Mouse (Mus musculus) liver, postnatal 0 days (tissue): ENCODE data around the gene Timm29. TPM values are rescaled to one million over a fixed set of nuclear protein-coding genes. Genes with fewer than 3 reads are reported as not detected.

Experiments used
- ATAC-seq: fragments of 200-750 bp; cut with Nextera tagmentation; 2 replicates; pipeline ENCODE4 v1.8.0; 2017; ENCODE audit warnings: mild to moderate bottlenecking, moderate library complexity
- DNase-seq: peaks from one replicate; pipeline ENCODE4 v3.0.0-alpha.2; 2016
- H3K27ac ChIP-seq: fragments of 300-500 bp; sonication (generic); 2 replicates; pipeline ENCODE4 v1.5.1; 2014; ENCODE audit warnings: antibody characterized with exemption, moderate library complexity, mild to moderate bottlenecking, low read depth
- H3K27me3 ChIP-seq: fragments of 300-500 bp; sonication (generic); 2 replicates; pipeline ENCODE4 v1.6.1; 2014; ENCODE audit warnings: low read length, control low read depth, mixed read lengths; ENCODE audit not compliant: insufficient read depth
- H3K36me3 ChIP-seq: fragments of 300-500 bp; sonication (generic); replicated peaks from 2 replicates; pipeline ENCODE4 v1.6.1; 2014; ENCODE audit warnings: mild to moderate bottlenecking, control low read depth, low read length, moderate library complexity, mixed read lengths; ENCODE audit not compliant: insufficient read depth
- H3K4me1 ChIP-seq: fragments of 300-500 bp; sonication (generic); 2 replicates; pipeline ENCODE4 v1.6.1; 2014; ENCODE audit warnings: antibody characterized with exemption, mild to moderate bottlenecking, control low read depth; ENCODE audit not compliant: insufficient read depth
- H3K4me2 ChIP-seq: fragments of 300-500 bp; sonication (generic); 2 replicates; pipeline ENCODE4 v1.6.1; 2014; ENCODE audit warnings: low read depth, mild to moderate bottlenecking, low read length, moderate library complexity, mixed read lengths
- H3K4me3 ChIP-seq: fragments of 300-500 bp; sonication (generic); 2 replicates; pipeline ENCODE4 v1.5.1; 2014; ENCODE audit warnings: low read depth, low read length
- H3K9ac ChIP-seq: fragments of 300-500 bp; sonication (generic); replicated peaks from 2 replicates; pipeline ENCODE4 v1.6.1; 2014; ENCODE audit warnings: mild to moderate bottlenecking, moderate library complexity
- H3K9me3 ChIP-seq: fragments of 300-500 bp; sonication (generic); 2 replicates; pipeline ENCODE4 v1.6.1; 2016; ENCODE audit warnings: mild to moderate bottlenecking, control low read depth, low read length, mixed read lengths
- CTCF ChIP-seq: sonication (generic); IDR thresholded peaks from 2 replicates; pipeline ENCODE4 v1.5.1; 2016; ENCODE audit warnings: antibody characterized with exemption, low read depth
- EP300 ChIP-seq: IDR thresholded peaks from 2 replicates; pipeline ENCODE4 v1.6.1; 2016; ENCODE audit warnings: antibody characterized with exemption, low read depth, mild to moderate bottlenecking
- WGBS: fragments of 180-500 bp; shearing (Covaris S2); extraction: QIAGEN DNeasy Blood & Tissue Kit; methylation state at CpG from one replicate; pipeline ENCODE4 v1.1.7; 2014; ENCODE audit not compliant: insufficient replicate concordance; 5-methylcytosine and 5-hydroxymethylcytosine counted together
- polyA plus RNA-seq: library from polyadenylated mRNA; unstranded; fragments of >200 nt; fragmentation: Nextera tagmentation; extraction: Ambion mirVana; gene quantifications from 2 replicates; pipeline ENCODE4 v1.2.1, GENCODE M21; 2015

The Timm29 gene
- polyA plus RNA-seq, 1 experiment from 2014 or later, result 12.5 TPM

DNA sequence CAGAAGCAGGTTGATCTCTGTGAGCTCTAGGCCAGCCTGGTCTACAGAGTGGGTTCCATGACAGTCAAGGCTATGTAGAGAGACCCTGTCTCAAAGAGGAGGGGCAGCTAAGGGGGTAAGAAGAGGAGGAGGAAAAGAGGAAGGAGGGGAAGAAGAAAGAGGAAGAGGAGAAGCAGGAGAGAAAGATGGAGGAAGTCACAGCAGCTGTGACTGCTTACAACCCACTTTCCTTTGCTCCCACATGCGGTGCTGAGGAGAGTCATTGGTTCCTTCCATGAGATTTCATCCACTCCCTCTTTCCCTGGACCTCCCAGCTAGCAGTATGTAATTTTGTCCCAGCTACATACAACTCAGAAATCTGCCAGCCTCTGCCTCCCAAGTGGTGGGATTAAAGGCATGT is 14.1 kb downstream of the Timm29 start:
- peaks cover 4% of the 10 kb centered on the region; the same call in 1 of the 2 replicates for H3K4me1 ChIP-seq
- TF ChIP-seq EP300 (no peak), CTCF (no peak)
- no peak overlapping the region for H3K4me2 ChIP-seq
- no peak overlapping the region for H3K4me3 ChIP-seq
- no peak overlapping the region for H3K27ac ChIP-seq
- ATAC-seq (no peak), DNase-seq (no peak)
- 38% methylated on average over 1 of the region's 1 CpGs for WGBS
- no peak overlapping the region for H3K9ac ChIP-seq
- no peaks in the 10 kb centered on the region for H3K9me3 ChIP-seq
- no peaks in the 10 kb centered on the region for H3K27me3 ChIP-seq
- H3K36me3 ChIP-seq, result no peaks in the 10 kb centered on the region

DNA sequence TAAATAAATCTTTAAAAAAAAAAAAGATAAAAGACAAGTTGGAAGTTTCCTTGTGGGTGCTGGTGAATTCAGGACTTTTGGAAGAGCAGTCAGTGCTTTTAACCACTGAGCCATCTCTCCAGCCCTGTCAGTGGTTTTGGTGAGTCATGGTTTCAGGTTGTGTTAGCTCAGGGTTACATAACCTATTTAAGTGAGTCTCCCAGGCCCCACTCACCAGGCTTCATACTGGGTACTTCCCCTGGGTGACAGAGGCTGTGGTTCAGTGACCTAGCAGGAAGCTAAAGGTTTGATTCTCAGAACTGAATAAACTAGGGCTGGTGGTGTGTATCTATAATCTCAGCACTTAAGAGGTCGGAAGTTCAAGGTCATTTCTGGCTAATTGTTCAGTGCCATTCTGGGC is 17.3 kb downstream of the Timm29 start:
- TF ChIP-seq EP300, result no peak
- TF ChIP-seq CTCF, result no peak
- Histone ChIP-seq H3K4me2 (no peak overlapping the region), H3K36me3 (no peaks in the 10 kb centered on the region), H3K27ac (no peak overlapping the region), H3K9me3 (no peaks in the 10 kb centered on the region), H3K4me1 (peaks cover 7% of the 10 kb centered on the region), H3K4me3 (no peak overlapping the region), H3K9ac (no peak overlapping the region), H3K27me3 (no peaks in the 10 kb centered on the region)
- 59% methylated on average over 1 of the region's 1 CpGs for WGBS
- peak; percentile 87 for ATAC-seq
- peak; percentile 35 for DNase-seq

DNA sequence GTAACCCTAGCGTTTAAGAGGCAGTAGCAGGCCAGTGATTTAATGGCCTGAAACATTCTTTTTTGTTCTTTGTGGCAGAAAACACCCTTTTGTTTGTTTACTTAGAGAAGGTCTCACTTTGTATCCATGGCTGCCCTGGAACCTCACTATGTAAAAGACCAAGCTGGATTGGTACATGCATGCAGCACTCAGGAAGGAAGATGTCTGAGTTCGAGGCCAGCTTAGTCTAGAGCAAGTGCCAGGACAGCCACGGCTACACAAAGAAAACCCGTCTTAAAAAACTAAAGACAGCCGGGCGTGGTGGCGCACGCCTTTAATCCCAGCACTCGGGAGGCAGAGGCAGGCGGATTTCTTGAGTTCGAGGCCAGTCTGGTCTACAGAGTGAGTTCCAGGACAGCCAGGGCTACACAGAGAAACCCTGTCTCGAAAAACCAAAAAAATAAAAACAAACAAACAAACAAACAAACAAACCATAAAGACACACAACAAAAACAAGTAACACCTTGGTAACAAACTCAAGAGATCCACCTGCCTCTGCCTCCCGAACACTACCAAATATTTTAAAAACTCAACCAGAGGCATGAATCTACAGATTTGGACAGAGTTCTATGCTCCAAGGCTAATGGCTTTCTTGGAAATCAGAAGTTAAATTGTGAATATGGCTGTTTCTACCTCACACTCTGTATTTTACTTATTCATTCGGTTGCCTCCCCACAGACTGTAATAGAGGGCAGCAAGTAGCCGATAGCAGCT is 22.5 kb downstream of the Timm29 start:
- H3K4me3 ChIP-seq, result peak overlapping the region; percentile 79
- H3K9ac ChIP-seq, result peak overlapping the region; percentile 82
- no peak for TF ChIP-seq EP300
- no peak for TF ChIP-seq CTCF
- WGBS, result 65% methylated on average over 15 of the region's 15 CpGs
- H3K9me3 ChIP-seq, result no peaks in the 10 kb centered on the region
- H3K27me3 ChIP-seq, result no peaks in the 10 kb centered on the region
- no peaks in the 10 kb centered on the region for H3K36me3 ChIP-seq
- peak overlapping the region; percentile 91 for H3K27ac ChIP-seq
- peaks cover 24% of the 10 kb centered on the region for H3K4me1 ChIP-seq
- H3K4me2 ChIP-seq, result peak overlapping the region; percentile 88
- ATAC-seq, result no peak
- DNase-seq, result no peak

DNA sequence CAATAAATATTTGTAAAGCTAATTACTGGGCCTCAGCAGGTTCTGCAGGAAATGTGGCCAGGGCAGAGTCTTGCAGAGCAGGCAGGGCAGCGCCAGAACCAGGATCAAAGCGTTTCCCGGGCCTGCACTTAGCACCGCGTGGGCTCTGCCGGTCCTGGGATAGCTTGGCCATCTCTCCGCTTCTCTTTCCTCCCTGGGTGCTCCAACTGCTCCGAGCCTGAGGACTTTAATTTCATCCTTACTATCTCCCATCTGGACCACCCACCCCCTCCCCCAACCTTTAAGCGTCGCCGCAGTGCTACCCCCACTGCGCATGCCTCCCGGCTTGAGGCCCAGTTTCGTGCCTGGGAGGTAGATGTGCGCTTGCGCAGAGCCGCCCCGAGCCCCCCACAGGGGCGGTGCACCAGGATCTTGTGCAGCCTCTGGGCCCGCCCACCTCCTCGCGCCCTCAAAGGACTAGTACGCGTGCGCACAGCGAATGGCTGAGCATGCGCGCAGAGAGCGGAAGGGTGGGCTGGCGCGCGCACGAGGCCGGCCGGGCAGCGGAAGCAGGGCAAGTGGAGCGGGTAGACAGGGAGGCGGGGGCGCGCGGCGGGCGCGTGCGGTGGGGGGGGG is 23.2 kb downstream of the Timm29 start, which contains the start of gene Smarca4:
Smarca4 (plus strand) TSS at position 553 of the 615 bp plus-strand sequence.
- DNase-seq (peak; percentile 99), ATAC-seq (peak; percentile 96)
- TF ChIP-seq EP300 (no peak), CTCF (no peak)
- H3K27ac ChIP-seq, result peak within 1 kb of the TSS; percentile 91
- peaks cover 21% of the 10 kb centered on the region for H3K4me1 ChIP-seq
- H3K4me3 ChIP-seq, result peak within 1 kb of the TSS; percentile 79
- no peaks in the 10 kb centered on the region for H3K9me3 ChIP-seq
- under 1% methylated on average over 43 of the region's 45 CpGs for WGBS
- no peaks in the 10 kb centered on the region for H3K27me3 ChIP-seq
- H3K9ac ChIP-seq, result peak within 1 kb of the TSS; percentile 82
- no peaks in the 10 kb centered on the region for H3K36me3 ChIP-seq
- H3K4me2 ChIP-seq, result peak within 1 kb of the TSS; percentile 88

DNA sequence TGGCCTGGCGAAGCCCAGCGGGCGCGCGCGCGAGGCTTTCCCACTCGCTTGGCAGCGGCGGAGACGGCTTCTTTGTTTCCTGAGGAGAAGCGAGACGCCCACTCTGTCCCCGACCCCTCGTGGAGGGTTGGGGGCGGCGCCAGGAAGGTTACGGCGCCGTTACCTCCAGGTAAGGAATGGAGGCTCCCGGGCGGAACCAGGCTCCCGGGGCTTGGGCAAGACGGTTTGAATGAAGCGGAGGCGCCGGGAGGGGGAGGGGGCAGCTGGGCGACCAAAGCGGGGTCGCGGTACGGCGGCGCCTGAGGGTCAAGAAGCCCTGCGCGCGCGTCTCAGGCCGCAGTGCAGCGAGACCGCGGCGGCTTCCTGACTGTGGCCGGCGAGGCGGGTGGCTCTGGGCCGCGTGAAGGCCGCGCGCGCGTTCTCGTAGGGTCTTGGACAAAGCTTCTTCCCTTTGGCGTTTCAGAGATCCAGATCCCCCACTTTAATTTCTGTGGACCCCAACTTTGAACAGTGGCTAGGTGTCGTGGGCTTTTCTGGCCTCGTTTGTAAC is 23.8 kb downstream of the Timm29 start:
- Histone ChIP-seq H3K4me1 (peaks cover 21% of the 10 kb centered on the region), H3K27me3 (no peaks in the 10 kb centered on the region), H3K9me3 (no peaks in the 10 kb centered on the region), H3K36me3 (no peaks in the 10 kb centered on the region), H3K4me3 (peak overlapping the region; percentile 79), H3K9ac (peak overlapping the region; percentile 82), H3K27ac (peak overlapping the region; percentile 91), H3K4me2 (peak overlapping the region; percentile 88)
- DNase-seq (peak; percentile 89), ATAC-seq (peak; percentile 71)
- no peak for TF ChIP-seq EP300
- no peak for TF ChIP-seq CTCF
- WGBS, result 1% methylated on average over 55 of the region's 57 CpGs

DNA sequence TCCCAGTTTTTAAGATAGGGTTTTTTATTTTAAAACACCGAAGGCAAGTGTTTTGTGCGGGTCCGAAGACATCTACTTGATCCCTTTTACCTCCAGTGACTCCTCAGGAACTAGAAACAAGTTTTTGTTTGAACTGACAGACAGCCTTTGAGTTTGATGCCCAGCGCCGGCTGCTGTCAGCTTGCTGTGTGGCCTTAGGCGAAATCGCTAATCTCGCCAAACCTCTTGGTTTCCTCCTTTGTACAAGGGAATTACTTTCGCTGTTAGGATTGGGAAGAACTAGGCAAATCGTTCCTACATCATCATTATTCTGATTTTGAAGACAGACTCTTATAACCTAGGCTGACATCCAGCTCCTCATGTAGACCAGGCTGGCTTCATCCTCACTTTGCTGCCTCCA is 24.5 kb downstream of the Timm29 start:
- WGBS, result 3% methylated on average over 10 of the region's 10 CpGs
- DNase-seq (no peak), ATAC-seq (no peak)

More for the DNA sequence above, 24.5 kb downstream of the Timm29 start:
- Histone ChIP-seq H3K4me2 (peak overlapping the region; percentile 88), H3K27ac (peak overlapping the region; percentile 91), H3K4me1 (peaks cover 21% of the 10 kb centered on the region), H3K4me3 (peak overlapping the region; percentile 79), H3K36me3 (no peaks in the 10 kb centered on the region), H3K9me3 (no peaks in the 10 kb centered on the region), H3K27me3 (no peaks in the 10 kb centered on the region), H3K9ac (peak overlapping the region; percentile 82)
- TF ChIP-seq EP300 (no peak), CTCF (no peak)
